Mouse (Mus musculus) left cerebral cortex, postnatal 10 days (tissue): ENCODE measurements around the gene C1qtnf7. TPM values are rescaled to one million over a fixed set of nuclear protein-coding genes. Genes with fewer than 3 reads are reported as not detected.

Experiments
- DNase-seq, 2 experiments: peaks; one replicate each; pipeline ENCODE4 v3.0.0; 2021 to 2022; ENCODE audit warnings: low spot score in 2 of 2, mixed read lengths in 1 of 2; ENCODE audit errors: extremely low spot score in 1 of 2
- intact Hi-C: fragments of 180-260 bp; cut with DNase I; formaldehyde crosslinking; loops from one replicate; pipeline ENCODE4 v1.15.1; 2025
- total RNA-seq, 2 experiments: library from RNA; stranded (reverse); gene quantifications; 2 replicates each; pipeline ENCODE4 v1.2.3; 2021

The C1qtnf7 gene
- total RNA-seq, 2 experiments from 2014 or later = 1.3 to 1.6 TPM

- intact Hi-C loops = no loop called here
- DNase-seq = no peak
Measured at GRCm38 (mm10) chr5:43538322-43539167, 23.2 kb downstream of the C1qtnf7 start.

DNA sequence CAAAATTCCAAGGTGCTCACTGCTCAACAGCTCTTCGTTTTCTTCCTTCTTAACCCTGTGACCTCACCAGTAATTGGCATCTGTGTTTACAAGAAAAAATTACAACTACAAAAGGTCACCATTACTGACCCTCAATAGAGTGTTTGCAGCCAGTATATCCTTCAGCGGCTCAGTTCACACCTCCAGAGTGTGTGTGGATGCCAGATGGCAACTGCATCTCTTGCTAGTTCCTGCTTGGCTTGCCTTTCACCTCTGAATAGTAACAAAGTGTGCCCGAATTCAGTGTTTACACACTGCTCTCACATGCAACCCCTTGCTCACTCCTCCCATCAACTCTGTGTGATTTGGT lies 23.8 kb downstream of the C1qtnf7 start:
- intact Hi-C loops = no loop called here
- DNase-seq = no peak

DNA sequence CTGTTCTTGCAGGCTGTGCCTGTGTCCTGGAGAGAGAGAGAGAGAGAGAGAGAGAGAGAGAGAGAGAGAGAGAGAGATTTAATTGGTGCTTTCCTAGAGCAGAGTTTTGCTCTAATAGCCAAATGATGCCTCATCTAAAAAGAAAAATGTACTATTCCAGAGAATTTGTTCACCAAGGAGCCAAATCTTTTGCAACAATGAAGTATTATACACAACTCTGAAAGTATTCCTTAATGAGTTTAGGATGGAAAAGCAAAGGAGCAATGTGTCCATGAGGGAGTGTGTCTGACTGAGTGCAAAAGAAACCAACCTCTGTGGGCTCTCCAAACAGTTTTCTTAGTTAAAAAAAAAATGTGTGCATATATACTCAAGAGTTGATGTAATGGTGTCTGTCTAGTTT lies 24.5 kb downstream of the C1qtnf7 start:
- intact Hi-C loops = no loop called here
- no peak for DNase-seq

- intact Hi-C loops = no loop called here
- no peak for DNase-seq
Measured at GRCm38 (mm10) chr5:43541492-43541891, 26.2 kb downstream of the C1qtnf7 start.

DNA sequence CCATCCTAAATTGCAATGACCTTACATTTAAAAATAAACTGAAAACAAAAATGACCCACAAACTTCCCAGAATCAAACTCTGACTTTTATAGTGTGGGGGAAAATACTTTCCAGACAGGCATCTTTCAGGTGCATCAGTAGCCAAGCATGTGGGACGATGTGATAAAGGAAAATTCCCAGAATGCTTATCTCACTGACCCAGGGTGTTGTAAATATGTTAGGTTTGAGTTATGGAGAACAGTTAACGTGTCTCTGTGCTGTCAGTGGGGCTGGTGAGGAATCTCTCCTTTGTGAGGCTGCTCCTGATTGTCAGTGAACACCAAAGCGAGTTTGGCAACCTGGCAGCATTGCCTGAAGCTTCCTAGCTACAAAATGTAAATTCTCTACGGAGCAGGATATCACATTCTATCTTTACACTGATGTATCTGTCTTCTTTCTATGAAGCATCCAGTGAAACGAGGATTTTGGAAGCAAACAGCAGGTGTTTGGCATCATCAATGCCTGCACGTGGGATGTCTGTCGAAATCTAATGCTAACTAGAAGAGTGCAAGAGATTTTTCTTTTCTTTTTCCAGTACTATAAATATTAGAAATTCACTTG lies 27.0 kb downstream of the C1qtnf7 start:
- DNase-seq = peak; percentile 57 to 63
- intact Hi-C loops = no loop called here

DNA sequence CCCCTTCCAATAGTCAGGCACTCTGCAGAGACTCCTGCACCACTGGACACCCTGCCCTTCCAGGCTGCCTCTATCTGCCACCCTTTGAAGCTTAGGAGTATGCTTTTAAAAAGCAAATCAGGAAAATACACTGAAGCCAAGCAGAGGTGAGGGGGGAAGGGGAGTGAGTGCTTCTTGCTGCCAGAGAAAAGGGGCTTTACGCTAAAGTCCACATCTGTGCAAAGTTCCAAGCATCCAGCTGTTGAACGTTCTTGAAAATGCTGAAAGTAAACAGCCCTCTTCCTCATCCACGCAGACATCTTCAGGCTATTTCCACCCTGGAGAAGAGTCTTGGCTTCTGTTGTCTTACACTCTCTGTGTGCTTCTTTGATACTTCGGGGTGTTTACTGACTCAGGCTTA lies 34.6 kb downstream of the C1qtnf7 start:
- no peak for DNase-seq
- intact Hi-C loops = no loop called here

DNA sequence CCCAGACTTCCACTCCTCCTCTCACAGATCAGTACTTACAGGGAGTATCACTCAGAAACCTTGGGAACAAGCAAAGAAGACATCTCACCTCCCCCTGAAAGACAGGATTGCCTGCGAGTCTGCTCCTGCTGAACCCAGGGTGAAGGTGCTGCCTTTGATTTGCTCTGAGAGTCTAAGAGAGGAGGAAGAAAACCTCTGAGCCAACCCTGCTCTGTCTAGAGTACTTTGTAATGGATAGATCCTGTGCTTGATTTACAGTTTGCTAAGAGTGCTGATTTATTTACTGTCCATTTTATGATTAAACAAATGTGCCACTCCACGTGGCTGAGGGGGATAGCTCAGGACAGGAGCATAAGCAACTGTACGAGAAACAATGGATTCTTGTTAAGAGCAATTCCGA lies 35.1 kb downstream of the C1qtnf7 start:
- no peak for DNase-seq
- intact Hi-C loops = no loop called here

- DNase-seq = peak in 1 of 2 experiments; percentile 30
- intact Hi-C loops = no loop called here
Measured at GRCm38 (mm10) chr5:43554871-43555270, 39.5 kb downstream of the C1qtnf7 start.

DNA sequence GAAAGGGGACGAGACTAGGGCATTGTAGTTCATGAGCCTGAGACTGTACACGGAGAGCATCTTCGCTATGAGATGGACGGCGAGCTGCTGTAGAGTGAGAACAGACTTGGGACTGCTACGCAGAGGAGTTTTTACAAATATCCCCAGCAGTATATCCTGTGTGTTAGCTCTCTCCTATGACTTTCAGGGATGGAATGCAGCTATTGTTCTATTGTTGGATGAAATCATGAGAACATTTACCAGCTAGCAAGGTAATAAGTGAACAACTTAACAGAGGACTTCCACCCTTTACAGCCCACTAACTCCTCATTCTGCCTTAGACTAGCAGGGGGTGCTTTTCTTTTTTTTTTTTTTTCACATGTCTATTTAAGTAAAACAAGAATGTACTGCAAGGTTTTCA lies 40.1 kb downstream of the C1qtnf7 start:
- no peak for DNase-seq
- intact Hi-C loops = no loop called here

- DNase-seq = peak in 1 of 2 experiments; percentile 2
- intact Hi-C loops = no loop called here
Measured at GRCm38 (mm10) chr5:43557436-43557835, 42.1 kb downstream of the C1qtnf7 start.

DNA sequence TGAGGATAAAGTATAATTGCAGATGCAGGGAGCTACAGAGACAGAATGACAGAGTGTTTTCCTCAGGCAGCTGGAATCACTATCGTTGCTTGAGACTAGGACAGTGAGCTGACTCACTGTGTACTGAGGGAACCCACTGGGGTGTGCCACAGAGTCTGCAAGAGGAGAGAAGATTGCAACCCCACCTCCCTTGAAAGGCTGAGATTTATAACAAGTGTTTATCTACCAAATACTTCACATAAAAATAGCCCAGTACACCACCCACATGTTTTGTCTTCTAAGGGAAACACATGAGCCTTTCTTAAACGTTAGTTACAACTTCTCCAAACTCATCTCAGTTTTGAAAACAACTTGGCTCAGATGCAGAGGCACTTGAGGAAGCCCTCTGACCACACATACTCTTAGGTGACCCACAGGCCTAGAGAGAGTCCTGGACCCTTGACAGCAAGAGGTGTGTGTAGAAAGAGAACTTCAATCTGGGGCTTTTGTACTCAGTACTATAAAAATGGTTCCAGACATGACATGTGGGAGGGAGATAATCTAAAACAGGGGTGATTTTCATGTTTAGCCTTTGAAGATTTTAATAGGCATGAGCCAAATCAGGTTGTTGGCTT lies 46.4 kb downstream of the C1qtnf7 start:
- intact Hi-C loops = no loop called here
- no peak for DNase-seq

GRCm38 (mm10) chr5:43569720-43570359 lies 54.5 kb downstream of the C1qtnf7 start:
- DNase-seq = no peak
- intact Hi-C loops = no loop called here

DNA sequence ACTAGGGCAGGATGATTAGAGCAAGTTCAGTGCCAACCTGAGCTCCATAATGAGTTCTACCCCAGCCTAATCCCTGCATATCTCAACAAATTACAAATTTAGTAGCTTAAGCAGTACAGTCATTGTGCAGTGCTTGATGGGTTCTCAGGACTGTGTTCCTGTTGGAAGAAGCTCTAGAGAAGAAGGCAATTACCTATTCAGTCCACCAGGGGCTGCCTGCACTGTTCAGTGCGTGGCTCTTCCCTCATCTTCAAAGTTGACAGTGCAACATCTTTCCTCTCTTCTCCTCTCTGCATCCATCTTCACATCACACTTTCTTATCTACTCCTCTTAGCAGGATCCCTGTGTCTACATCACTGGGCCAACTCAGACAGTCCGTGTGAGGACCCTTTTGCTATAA lies 67.5 kb downstream of the C1qtnf7 start:
- intact Hi-C loops = no loop called here
- DNase-seq = no peak

- no peak for DNase-seq
- intact Hi-C loops = no loop called here
Measured at GRCm38 (mm10) chr5:43583326-43584120, 68.2 kb downstream of the C1qtnf7 start.

GRCm38 (mm10) chr5:43584464-43584863 lies 69.1 kb downstream of the C1qtnf7 start:
- intact Hi-C loops = no loop called here

DNA sequence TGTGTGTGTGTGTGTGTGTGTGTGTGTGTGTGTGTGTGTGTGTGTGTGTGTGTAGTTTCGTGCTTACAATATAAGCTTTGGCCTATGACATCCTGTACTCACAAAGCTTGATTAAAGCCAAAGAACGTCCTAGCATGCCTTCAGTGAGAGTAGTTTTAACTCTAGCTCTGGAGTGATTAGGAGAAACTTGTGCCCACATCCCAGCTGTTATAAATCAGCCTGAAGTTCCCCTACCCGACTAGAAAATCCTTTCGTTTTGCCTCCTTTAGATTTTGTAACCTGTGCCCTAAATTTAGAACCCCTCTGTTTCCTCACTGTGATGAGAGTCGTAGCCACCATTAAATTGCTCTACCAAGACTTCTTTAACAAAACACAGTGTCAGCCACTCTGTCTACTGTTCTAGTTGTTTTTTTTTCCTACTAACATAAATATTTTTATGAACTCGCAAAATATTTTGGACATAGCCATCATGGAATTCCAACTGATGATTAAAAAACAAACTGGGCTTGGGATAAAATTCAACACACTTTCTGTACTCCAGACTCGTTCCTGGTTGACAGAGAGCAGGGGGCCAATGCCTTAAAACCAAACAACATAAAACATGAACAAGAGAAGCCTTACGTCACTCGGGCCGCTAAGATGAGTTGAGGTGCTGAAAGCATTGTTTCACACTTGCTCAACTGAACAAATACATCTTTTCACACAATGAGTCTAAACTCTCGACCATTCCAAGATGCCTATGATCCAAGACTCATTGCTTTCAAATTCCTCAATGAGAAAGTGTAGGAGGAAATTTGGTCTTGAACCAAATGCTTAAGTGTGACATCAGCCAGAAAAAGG lies 70.3 kb downstream of the C1qtnf7 start:
- intact Hi-C loops = no loop called here
- no peak for DNase-seq

More at GRCm38 (mm10) chr5:43584464-43584863, 69.1 kb downstream of the C1qtnf7 start:
- DNase-seq = peak in 1 of 2 experiments; percentile 20

- no peak for DNase-seq
- intact Hi-C loops = no loop called here
Measured at GRCm38 (mm10) chr5:43588791-43589439, 73.6 kb downstream of the C1qtnf7 start.

- no peak for DNase-seq
- intact Hi-C loops = no loop called here
Measured at GRCm38 (mm10) chr5:43589440-43589830, 74.1 kb downstream of the C1qtnf7 start.
